Mouse (Mus musculus) telencephalon, adult 2 months (tissue): ENCODE measurements around the gene Osbpl5.
A peak's percentile ranks its signal among the peaks of the same experiment; 100 is the strongest.

Experiments
- DNase-seq: peaks from one replicate; pipeline ENCODE4 v3.0.0-alpha.2; 2011; ENCODE audit warnings: low read depth, low spot score

Osbpl5 gene

DNA sequence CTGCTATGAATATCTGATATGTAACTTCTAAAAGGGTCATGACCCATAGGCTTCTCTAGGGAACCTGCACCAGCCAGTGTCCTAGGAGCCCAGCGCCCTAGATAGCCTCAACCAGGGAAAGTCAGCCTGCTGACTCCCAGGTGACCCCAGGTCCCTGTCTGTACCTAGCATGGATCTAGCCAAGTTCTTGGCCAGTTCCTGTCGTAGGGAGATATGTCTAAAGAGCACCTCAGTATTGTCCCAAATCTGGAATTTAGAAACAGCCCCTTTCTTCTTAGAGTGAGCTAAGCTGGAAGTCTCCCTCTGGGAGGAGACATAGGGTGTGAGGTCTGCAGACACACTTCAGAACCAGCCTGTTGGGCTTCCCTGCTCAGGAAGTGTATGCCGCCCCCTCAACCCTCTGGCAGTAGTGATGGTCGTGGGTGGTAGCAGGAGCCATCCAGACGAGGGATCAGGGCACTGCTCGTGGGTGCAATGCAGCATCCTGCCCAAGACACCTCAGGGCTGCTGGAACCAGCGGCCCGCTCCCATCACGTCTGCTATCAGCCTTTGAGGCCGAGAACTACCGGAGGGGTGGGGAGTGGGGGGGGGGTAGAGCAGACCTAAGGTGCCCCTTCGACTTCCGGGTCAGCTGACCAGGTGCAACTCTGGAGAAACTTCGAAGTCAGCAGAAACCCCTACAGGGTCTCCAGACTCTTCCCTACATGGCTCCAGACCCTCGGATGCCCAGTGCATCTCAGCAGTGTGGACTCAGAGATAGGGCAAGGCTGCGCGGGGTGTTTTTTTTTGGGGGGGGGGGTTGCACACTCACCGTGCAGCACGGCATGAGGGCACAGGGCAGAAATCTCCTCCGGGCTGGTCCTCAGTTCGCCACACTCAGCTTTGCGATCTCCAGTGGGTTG lies at the start of gene Osbpl5:
TSS of gene Osbpl5 (minus strand) at position 861 of the 902 bp plus-strand sequence.
- DNase-seq = peak; percentile 33

DNA sequence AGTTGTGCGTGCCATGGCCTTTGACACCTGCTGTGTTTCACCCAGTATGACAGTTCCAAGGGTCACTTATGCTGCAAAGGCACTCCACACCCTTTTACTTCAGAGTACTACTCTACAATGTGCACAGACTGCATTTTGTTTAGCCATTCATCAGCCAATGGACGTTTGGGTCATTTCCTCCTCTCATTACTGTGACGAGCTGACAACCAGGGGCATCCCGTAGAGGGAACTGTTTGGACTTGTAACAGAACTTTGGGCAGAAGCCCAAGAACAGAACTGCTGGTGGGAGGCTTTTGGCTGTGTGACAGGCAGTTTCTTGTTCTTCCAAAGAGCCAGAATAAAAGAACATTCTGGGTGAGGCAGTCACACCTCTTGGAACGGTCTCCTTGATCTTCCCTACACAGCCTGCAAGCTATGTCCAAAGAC lies 48.4 kb upstream of the Osbpl5 start:
- DNase-seq = no peak

DNA sequence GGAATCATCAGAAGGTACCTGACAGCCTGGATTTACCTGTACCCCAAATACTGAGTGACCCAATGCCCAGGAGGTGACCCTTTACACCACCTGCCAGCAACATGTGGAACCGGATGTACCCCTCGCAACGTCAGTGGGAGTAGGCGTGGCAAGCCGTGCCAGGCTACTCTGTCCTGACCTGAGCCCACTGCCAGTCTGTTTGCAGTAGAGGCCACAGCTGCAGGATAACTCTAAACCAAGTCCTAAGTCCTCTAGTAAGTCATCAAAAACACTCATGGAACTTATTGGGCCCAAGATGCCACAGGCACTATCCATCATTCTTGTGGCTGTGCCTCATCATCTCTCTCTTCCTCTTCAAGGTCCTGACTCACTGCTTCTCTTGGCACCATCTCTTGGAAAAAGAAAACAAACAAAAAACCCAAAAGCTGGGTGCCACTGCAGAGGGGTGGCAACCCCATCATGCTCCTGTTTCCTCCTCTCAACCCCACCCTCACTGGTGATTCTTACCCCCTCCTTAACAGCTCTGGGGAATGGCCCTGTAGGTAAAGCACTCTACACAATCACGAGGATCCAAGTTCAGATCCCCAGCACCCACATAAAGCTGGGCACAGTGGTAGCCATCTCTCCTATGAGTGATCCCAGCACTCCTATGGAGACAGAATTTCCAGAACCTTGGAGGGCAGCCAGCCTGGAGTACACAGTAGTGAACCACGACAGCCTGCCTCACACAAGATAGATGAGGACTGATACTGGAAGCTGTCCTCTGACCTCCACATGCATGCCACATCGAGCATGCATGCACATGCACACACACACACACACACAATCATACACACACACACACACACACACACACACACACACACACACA lies 44.6 kb upstream of the Osbpl5 start:
- no peak for DNase-seq

DNA sequence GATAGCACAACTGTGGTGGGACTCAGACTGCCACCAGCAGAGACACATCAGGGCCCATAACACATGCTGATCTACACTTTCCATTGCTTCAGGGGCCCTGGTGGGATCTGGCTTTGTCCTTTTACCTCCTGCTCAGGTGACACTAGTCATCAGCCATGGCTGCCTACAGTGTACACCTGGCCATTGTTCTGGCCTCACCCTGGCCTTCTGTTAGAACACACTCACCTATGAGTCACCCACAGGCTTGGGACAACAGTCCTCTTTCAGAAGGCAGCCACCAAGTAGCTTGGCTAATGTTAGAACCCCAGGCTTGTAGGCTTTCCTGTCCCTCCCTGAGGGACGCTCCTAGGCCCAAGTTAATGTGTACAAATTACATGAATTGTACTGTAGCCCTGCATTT lies 44.0 kb upstream of the Osbpl5 start:
- DNase-seq = no peak

DNA sequence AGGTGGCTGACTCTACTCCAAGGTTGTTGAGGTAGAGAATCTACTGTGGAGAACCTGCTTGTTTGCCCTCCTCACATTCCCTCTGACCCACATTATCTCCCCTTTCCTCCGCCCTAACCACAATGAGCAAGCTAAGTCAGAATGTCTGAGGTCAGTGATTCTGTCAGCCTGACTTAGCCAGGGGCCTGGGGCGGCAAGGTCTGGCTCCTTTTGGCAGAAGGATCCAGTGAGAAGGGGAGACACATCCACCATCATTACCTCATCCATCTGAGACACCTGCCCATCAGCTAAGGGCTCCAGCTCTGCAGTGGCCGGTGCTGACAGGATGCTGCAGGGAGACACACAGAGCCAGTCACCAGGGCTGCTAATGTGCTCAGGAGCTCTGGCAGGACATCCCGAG lies 42.0 kb upstream of the Osbpl5 start:
- DNase-seq = no peak

DNA sequence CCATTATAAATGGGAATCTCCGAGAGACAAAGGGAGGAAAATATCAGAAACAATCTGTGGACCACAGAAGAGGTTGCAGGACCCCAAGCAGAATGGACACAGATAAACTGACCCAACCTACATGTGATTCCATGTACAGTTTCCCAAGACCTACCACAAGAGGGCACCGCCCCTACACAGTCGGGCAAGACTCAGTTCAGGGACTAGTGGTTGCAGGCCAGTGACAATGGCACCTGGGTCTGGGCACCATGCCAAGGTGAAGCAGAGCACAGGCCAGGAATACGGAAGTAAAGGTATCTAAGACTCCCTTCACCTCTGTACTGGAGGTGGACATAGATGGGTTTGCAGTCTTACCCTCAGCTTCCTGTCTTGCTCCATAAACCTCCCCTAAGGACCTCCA lies 36.3 kb upstream of the Osbpl5 start:
- no peak for DNase-seq

DNA sequence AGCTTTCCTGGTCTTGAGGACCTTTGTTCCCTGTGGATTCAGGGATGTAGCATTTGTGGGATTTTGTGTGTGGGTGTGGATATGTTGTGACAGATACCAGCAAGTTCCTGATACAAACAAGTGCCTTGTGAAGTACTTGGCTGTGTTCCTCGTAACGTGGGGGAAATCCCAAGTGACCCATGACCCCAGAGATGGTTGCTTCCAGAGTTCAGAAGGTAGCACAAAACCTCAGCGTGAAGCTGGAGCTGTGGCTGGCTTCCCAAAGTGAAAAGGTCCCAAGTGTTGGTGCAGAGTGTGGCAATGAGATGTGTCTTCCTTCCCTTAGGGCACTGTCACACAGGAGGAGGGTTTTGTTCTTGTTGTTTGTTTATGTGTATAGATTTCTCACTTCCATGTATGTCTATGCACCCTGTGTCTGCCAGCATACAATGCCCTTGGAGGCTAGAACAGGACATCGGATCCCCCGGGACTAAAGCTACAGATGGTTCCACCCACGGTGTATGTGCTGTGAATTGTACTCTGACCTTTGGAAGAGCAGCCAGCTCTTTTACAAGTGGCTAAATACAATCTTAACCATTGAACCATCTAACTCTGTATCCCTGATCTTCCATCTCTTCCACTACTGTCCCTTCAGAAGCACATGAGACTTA lies 35.7 kb upstream of the Osbpl5 start:
- no peak for DNase-seq

DNA sequence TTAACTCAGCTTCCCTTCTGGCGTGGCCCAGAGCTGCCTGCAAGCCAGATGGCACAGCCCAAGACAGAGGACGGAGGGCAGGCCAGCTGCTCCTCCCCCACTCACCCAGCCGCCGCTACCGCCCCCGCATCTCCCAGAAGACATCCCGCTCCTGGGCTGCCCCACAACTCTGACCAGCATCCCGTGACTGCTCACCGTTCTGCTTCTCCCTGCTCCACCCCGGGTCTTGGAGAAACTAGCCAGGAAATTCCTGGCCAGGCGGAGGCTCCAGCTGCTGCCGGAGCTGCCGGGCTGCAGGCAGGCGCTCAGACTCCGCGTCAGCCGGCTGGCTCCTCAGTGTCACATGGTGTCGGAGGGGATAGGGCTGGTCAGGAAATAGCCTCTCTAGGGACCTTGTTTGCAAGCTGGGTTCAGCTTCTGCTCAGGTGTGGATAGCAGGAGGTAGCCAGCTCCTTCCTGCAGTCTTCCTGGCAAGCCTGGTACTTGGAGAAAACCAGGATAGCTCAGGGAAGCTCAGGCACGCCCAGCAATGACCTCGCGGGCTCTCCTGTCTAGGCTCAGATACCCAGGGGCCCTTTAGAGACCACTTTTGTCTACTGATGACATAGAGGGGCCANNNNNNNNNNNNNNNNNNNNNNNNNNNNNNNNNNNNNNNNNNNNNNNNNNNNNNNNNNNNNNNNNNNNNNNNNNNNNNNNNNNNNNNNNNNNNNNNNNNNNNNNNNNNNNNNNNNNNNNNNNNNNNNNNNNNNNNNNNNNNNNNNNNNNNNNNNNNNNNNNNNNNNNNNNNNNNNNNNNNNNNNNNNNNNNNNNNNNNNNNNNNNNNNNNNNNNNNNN lies 27.4 kb upstream of the Osbpl5 start, which contains the start of gene Mrgpre:
TSS of gene Mrgpre (minus strand) at position 505 of the 834 bp plus-strand sequence.
- DNase-seq = peak; percentile 43

DNA sequence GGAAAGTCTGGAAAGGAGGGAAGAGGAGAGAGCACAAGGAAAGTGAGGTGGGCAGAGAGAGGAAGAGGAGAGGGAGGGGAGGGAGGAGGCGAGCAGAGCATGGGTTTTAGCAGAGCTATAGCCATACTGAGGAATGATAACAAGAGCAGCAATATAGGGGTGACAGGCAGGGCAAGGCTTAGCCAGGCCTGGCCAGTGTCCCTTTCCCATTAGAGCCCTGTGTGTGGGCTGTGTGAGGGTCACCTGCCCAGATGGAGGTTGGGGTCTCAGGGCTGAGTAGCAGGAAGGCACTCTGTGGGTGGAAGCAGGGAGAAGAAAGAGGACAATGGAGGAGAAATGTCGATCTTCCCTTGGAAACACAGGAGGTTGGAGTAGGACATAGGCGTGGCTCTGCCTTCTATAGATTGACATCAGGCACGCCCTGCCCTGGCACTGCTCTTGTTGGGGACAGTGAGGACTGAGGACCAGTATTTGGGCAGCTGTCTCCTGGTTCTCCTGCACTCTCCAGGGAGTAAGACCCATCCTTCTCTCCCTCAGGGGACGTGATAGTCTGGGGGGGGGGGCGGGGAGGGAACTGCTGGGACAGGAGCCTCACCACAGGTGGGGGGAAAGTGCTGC lies 26.7 kb upstream of the Osbpl5 start:
- DNase-seq = no peak

DNA sequence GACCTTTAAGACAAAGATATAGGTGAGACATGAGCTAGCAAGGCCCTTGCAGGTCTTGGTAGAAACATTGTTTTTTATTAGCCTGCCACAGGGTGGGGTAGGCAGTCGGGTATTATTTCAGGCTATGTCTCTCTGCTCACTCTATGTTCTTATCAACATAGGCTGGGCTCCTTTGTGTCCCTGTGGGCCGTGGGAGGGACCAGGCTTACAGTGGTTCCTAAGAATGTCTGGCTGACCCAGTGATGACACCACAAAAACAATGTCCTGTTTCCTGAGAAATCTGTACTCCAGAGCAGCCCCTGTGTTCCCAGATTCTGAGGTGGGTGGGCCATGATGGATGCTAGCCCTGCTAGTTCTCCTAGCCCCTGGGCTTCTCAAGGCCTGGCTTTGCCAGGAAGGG lies 20.6 kb upstream of the Osbpl5 start:
- DNase-seq = no peak

DNA sequence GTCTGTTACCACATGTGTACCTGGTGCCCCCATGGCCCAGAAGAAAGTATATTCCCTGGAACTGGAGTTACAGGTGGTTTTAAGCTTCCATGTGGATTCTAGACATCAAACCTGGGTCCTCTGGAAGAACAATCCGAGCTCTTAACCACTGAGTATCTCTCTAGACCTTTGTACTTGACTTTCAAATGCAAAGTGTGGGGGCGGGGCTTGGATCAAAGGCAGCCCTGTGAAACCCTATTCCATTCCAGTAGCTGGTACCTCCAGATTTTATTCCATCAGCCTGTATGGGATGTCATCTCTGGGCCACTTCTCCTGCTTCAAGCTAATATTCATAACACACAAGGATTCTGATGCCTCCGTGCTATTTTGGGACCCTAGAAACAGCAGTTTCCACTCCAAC lies 19.4 kb upstream of the Osbpl5 start:
- DNase-seq = no peak

DNA sequence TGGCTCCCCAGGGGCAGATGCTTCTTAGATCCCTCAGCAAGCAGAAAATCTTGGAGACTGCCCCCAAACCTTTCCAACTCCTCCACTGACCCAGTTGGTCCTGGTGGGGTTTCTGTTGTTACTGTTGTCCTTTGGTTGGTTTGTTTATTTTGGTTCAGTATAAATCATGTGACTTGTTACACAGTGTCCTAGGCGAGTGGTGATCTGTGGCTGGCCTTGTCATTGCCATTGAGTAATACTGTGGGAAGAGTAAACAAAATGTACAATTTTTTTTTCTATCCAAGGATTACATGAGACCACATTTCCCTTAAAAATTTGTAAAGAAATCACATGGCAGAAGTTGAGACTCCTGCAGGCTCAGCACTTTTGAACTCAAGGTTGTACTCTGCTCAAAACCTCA lies 12.7 kb upstream of the Osbpl5 start:
- DNase-seq = no peak

DNA sequence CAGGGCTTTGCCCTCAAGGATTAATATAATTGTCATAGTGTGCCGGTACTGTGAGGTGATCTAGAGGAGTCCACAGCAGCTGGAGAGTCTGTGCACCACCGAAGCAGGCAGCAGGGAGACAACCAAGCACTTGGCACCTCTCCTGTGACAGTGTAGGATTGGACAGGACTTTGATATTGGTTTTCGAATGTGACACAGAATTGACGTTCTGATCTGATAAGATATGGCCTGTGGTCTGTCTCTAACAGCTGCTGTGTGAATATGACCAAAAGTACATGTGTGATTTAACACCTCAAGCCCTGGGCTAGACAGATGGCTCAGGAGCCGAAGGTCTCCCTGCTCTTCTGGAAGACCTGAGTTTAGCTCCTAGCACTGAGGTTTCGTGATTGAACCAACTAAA lies 11.5 kb upstream of the Osbpl5 start:
- no peak for DNase-seq

DNA sequence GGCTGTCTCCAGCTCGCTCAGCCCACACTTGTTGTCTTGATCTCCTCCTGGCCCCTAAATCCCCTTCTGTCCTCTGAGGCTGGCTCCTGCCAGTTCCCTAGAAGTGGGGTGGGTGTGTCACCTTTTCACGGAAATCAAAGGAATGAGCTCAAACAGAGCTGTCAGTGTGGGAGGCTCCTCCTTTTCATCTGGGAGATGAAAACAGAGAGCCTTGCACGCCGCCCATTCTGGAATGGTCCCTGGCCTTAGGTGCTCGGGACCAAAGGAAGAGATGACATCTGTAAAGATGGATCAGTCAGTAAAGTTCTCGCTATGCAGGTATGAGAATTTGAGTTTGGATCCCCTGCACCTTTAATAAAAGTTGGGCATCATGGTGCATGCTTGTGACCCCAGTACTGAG lies 10.1 kb upstream of the Osbpl5 start, which contains the start of gene Mrgprg:
TSS of gene Mrgprg (minus strand) at position 101 of the 400 bp plus-strand sequence.
- no peak for DNase-seq

DNA sequence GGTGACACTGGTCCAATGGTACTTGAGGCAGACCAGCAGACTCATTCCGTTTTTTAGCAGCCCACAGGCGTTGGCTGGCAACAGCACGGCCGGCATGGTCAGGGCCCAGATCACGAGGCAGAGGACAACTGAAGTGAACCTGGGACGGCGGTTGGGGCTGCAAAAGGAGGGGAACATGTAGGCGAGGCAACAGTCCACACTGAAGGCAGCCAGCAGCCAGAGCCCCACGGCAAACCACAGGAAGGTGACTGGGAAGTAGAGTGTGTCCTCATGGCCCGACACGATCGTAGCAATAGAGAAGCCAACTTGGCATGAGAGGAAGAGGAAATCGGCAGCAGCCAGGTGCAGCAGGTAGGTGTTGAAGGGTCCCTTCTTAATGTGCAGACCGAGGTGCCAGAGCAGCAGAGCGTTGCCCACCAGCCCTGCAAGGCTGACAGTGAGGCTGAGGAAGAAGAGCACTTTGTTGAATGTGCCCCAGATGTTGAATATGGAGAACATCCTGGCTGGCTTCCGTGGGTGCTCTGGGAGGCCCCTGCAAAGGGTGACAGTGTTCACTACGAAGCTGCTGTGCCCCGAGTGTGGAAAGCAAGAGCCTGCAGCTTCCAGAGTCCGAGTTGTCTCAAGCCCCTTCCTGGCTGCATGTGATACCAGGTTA lies 8.2 kb upstream of the Osbpl5 start:
- DNase-seq = no peak

DNA sequence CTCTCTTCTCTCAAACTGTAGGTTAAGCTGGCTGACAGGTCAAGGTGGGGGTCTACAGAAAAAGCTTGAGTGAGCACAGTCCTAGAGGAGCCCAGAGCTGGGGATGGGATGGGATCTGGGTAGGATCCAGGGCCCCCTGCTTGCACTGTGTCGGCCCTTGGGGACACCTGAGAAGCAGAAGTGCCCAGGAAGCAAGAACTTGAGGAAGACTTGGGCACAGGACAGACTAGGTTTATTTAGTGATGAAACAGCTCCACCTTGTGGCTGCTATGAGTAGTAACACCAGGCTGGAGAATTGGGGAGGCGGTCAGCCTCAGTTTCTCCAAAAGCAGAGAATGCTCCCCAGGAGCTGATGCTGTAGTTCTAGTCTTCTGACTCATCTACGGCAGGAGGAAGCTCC lies 7.0 kb upstream of the Osbpl5 start:
- no peak for DNase-seq

DNA sequence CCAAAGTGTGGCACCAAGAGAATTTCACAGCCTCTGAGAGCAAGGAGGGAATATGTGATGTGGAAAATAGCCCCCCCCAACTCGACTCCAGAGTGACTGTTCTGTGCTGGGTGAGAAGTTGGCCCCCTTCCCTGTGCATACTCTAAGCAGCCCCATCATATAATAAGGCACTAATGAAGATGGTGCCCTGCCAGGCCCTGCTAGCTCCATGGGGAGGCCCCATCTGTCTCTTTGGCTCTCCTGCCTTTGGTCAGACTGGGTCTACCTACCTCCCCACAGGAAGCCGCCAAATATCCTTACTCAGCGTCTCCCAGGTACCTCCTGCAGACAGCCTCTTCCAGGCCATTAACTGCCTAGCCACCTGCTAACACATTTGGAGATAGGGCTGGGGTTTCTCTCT lies 2.2 kb upstream of the Osbpl5 start:
- DNase-seq = no peak

DNA sequence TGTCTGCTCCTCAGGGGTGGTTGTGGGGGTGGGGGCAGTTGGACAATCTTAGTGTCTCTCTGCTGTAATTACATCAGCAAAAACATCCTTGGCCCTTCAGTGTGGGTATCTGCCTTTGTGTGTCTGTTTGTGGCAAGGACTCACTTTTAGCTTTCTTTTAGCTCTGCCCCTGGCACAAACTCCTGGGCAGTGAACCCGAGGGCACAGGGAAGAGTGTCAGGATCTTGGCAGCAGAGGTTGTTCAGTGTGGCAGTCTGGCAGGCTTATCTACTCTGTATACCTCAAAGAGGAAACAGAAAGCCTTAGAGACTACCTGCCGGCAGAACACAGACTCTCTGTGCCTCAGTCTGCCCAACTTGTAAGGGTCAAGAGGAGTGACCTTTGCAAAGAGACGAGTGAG lies 911 bp upstream of the Osbpl5 start:
- DNase-seq = no peak

DNA sequence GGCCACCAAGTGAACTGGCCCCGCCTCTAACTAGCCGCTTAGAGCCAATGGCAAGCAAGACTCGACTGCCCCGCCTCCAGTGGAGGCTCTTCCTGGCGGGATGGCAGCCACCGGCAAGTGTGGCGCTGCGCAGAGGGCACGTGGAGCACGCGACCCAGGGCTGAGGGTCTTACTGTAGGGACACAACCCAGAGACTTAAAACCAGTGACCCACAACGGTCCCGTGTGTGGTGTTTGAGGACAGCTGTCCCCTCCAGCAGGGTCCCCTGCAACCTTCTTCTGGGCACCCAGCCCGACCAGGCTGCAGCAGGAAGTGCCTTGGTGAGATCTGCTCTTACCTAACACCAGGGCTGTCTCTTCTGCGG lies 224 bp upstream of the Osbpl5 start:
- peak; percentile 51 for DNase-seq
